Mouse (Mus musculus) CH12F3 (cell line): Measurements from ENCODE around the gene Ace3.

ENCODE experiments used
- in situ Hi-C: fragments of 300-500 bp; cut with MboI; formaldehyde crosslinking; loops from 2 replicates; pipeline ENCODE4 v1.14.3; 2020; ENCODE audit warnings: low sequenced_read_pairs

Gene Ace3

DNA sequence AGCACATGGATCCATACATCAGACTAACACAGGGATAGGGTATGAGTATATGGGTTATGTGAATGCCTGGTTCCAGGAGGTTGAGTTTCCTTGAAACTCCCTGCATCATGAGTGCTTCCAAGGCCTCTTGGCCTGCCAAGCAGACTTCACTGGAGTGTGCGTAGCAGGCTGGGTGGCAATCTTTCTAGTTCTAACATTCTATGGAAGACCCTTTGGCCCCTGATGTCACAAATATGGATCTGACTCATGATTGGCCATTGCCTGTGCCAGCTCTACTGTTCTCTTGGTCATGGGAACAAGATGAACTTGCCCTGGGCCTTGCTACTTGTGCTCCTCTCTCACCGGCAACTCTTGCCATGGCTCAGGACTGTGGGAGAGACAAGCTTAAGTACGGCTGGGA, at the start of gene Ace3:
Ace3 (plus strand) TSS at position 301 of the 400 bp plus-strand sequence.
- in situ Hi-C loops = no loop called here

- in situ Hi-C loops = no loop called here
Observed at GRCm38 (mm10) chr11:105944770-105945672, 49.5 kb upstream of the Ace3 start.

DNA sequence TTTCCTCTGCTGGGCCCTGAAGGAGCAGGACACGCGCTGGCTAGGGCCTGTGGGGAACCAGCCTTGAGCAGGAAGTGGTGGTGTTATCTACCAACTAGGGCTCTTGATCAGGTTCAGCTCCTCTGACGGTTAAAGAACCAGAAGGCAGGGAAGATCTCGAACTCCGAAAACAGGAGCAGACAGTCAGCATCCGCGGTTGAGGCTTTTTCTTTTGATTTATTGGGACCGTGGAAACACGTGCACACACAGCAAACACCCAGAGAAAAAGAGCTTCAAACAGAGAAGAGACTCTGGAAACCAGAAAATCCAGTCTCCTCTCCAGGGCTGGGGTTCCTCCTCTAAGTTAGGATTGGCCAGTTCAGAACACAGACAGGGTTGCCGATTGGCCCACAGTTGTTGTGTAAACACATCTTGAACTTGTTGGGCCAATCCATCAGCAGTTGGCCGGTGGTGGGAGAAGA, 47.8 kb upstream of the Ace3 start:
- in situ Hi-C loops = no loop called here

GRCm38 (mm10) chr11:105948255-105948654, 46.2 kb upstream of the Ace3 start:
- in situ Hi-C loops = no loop called here

DNA sequence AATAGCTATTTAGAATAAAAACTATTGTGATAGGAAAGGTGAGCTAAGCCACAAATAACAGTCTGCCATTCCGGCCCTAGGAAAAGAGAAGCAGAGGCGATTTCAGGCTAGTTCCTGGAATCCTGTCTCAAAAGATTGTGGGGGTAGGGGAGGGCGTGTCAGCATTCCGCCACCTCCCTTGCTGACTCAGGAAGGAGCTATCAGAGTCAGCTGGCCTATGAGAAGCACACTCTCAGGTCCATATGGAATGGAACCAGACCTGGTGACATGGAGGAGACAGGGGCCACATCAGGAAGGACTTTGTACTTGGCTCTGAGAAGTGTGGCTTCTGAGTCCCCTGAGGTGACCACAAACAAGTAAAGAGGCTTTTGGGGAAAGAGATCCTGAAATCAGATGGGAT, 44.0 kb upstream of the Ace3 start:
- in situ Hi-C loops = no loop called here

GRCm38 (mm10) chr11:105951601-105952044, 42.9 kb upstream of the Ace3 start:
- in situ Hi-C loops = no loop called here

GRCm38 (mm10) chr11:105952111-105952510, 42.4 kb upstream of the Ace3 start:
- in situ Hi-C loops = no loop called here

- in situ Hi-C loops = no loop called here
Observed at GRCm38 (mm10) chr11:105952911-105953386, 41.5 kb upstream of the Ace3 start, which contains the start of gene Cyb561. Gene Cyb561 (minus strand): TSS chr11:105953336.

GRCm38 (mm10) chr11:105953402-105953801, 41.1 kb upstream of the Ace3 start:
- in situ Hi-C loops = no loop called here

DNA sequence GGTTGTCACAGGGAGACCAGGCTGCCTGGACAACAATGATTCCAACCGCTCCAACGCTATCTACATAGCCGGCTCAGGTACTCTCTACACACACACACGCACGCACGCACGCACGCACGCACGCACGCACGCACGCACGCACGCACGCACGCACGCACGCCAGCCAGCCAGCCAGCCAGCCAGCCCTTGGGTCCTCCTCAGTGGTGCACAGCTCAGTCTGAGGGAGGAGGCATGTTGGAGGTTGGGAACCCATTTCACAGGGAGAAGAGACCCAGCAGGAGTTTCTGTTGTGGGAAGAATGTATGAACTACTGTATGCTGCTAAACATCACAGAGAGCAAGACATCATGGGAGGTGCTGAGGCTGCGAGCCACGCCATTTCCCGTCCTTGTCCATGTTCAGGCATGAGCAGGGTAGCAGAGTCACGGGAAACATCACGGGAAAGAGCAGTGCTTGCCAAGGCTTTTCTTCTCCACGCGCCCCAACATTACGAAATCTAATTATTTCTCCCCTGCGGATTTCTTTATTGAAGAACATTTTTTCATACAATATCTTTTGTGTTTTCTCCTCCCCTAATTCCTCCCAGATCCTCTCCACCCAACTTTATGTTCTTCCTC, 38.6 kb upstream of the Ace3 start:
- in situ Hi-C loops = no loop called here

DNA sequence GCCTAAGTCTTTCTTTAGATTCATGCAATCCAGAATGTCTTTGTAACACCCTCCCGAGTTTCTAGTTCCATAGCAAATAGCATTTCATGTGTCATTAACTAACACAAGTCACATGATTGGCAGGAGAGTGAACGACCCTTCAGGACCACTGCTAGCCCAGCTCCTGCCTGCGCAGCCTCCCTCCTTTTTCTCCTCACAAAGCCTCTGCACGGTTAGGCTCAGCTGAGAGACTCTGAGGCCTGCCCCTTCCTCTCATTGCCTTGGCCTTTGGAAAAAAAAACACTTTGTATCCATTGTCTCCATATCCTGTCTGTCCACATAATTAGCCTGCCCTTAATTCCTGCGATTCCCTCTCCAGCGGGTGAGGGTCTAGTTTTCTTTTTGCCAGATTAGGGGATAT, 37.0 kb upstream of the Ace3 start:
- in situ Hi-C loops = no loop called here

DNA sequence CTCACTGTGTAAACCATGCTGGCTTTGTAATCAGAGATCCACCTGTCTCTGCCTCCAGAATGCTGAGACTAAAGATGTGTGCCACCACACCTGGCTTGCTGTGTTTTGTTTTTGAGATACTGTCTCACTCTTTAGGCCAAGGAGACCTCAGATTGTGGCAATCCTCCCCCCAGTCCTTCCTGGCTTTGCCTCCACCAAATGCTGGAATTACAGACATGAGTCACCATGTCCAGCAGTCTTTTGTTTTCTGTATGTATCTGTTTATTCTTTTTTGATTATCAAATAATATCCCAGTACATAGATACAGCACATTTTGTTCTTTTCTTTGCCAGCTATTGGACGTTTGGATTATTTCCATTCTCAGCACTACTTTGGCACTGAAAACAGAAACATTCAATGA, 35.9 kb upstream of the Ace3 start:
- in situ Hi-C loops = no loop called here

- in situ Hi-C loops = no loop called here
Observed at GRCm38 (mm10) chr11:105959355-105959754, 35.1 kb upstream of the Ace3 start.

DNA sequence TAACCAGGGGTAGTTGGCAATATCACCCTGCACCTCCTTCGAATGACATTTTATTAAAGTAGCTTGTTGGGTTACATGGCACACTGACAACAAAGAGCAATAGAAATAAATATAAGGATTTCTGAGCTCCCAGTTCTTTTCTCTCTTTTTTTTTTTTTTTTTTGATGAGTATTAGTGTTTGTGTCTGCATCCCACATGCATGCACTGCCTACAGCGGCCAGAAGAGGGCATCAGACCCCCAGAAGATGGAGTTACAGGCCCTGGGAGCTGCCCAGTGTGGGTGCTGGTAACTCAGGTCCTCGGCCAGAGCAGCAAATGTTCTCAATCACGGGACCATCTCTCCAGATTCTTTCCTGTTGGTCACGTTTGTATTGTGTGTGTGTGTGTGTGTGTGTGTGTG, 29.8 kb upstream of the Ace3 start:
- in situ Hi-C loops = no loop called here

DNA sequence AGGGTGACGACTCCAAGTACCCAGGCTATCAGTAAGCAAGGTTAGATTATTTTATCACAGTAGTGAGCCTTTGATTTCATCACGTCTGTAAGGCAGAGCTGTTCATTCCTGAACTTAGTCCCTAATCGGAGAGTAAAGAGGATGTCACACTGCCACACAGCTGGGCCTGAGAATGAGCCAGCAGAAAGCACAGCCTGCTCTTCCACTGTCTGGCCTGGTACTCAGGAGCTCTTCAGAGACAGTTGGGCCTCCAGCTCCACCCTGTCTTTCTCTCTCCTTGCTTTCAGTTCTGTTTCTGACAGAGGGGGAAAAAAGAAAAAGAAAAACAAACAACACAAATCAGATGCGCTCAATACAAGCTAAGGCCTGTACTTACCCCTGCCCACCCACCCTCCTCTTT, 28.2 kb upstream of the Ace3 start:
- in situ Hi-C loops = no loop called here

DNA sequence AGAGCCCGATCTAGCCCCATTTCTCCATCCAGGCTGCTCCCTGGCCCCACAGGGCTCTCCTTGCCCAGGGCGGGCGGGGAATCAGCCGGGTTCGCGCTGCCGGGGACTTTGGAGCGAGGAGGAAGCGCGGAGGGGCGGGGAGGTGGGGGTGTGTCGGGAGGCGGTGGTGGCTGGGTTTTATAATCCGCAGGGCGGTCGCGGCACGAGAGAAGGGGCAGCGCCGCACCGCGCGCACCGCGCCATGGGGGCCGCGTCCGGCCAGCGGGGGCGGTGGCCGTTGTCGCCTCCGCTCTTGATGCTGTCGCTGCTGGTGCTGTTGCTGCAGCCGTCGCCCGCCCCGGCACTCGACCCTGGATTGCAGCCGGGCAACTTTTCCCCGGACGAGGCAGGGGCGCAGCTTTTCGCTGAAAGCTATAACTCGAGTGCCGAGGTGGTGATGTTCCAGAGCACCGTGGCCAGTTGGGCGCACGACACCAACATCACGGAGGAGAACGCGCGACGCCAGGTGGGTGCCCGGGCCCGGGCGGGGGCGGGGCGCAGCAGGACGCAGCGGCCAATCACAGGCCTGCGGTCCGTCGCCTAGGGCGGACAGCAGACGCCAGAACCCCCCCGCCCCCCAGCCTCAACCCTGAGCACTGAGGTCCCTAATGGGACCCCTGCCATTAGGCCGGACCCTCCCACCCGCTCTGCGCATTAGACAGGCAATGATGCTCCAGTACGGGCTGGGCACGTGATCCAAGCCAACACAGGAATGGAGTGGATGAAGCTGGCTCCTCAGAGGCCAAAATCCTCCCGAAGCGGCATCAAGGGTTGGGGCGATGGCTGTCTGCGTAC, 26.5 kb upstream of the Ace3 start, which contains the start of gene Ace:
Ace (plus strand) TSS at position 205 of the 834 bp plus-strand sequence.
- in situ Hi-C loops = no loop called here

DNA sequence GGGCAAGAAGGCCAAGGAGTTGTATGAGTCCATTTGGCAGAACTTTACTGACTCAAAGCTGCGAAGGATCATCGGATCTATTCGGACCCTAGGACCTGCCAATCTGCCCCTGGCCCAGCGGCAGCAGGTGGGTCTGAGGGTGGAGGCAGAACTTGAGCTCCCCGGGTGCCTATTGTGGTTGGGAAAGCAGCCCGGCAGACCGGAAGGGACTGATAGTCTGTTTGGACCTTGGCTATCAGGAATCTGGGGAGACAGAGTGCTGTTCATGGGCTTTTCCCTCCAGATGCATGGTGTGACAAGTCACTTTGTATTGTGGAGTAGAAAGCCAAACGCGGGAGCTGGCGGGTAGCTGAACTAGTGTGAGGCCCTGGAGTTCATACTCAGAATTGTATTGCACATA, 25.5 kb upstream of the Ace3 start:
- in situ Hi-C loops = no loop called here

- in situ Hi-C loops = no loop called here
Observed at GRCm38 (mm10) chr11:105969516-105969915, 25.0 kb upstream of the Ace3 start.

DNA sequence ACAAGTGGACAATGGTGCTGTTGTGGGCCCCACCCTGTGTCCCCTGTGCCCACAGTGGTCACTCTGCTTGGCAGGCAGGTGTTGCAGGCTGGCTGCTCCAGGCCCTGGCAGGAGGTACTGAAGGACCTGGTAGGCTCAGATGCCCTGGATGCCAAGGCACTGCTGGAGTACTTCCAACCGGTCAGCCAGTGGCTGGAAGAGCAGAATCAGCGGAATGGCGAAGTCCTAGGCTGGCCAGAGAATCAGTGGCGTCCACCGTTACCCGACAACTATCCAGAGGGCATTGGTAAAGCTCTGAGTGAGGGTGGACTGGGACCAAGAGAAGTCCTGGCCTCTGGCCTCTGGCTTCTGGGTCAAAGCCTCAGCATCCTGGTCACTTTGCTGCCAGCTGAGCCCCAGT, 19.9 kb upstream of the Ace3 start:
- in situ Hi-C loops = no loop called here

GRCm38 (mm10) chr11:105975050-105975449, 19.4 kb upstream of the Ace3 start:
- in situ Hi-C loops = no loop called here

DNA sequence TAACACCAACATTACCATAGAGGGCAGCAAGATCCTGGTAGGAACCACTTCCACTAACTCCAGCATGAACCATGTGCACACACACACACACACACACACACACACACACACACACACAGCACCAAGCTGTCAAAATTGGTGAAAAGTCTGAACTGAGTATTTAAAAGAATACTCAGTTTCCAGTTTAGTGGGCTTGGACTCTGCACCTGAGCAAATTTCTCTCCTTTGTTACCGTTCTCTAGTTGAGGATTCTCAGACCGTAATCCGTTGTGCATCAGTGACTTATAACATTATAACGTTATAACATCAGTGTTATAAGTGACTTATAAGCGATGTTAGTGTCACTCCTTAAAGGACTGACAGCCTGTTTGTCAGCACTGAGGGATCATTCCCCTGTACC, 18.8 kb upstream of the Ace3 start:
- in situ Hi-C loops = no loop called here
